Mouse (Mus musculus) thymus, adult 2 months (tissue): ENCODE measurements around the gene Hk2. TPM values are rescaled to one million over a fixed set of nuclear protein-coding genes. Genes with fewer than 3 reads are reported as not detected.

Source experiments
- DNase-seq: peaks from one replicate; pipeline ENCODE4 v3.0.0; 2021
- H3K27ac ChIP-seq: fragments of 200-500 bp; 2 replicates; pipeline ENCODE4 v1.5.1; 2012; ENCODE audit warnings: low read length, control low read depth; ENCODE audit not compliant: control insufficient read depth, insufficient read depth
- H3K27me3 ChIP-seq: fragments of 200-500 bp; 2 replicates; pipeline ENCODE4 v1.6.1; 2012; ENCODE audit warnings: mild to moderate bottlenecking, low read length, moderate library complexity, mixed read lengths; ENCODE audit not compliant: control insufficient read depth, insufficient read depth
- H3K36me3 ChIP-seq: fragments of 200-500 bp; 2 replicates; pipeline ENCODE4 v1.6.1; 2012; ENCODE audit warnings: mild to moderate bottlenecking, low read length, moderate library complexity; ENCODE audit not compliant: control insufficient read depth, insufficient read depth
- H3K4me1 ChIP-seq: fragments of 200-500 bp; replicated peaks from 2 replicates; pipeline ENCODE4 v1.6.1; 2012; ENCODE audit warnings: low read length; ENCODE audit not compliant: control insufficient read depth, insufficient read depth
- H3K4me3 ChIP-seq: fragments of 200-500 bp; 2 replicates; pipeline ENCODE4 v1.5.1; 2012; ENCODE audit warnings: mild to moderate bottlenecking, low read length, control low read depth, moderate library complexity; ENCODE audit not compliant: control insufficient read depth, insufficient read depth
- CTCF ChIP-seq: fragments of 200-500 bp; IDR thresholded peaks from 2 replicates; pipeline ENCODE4 v1.5.1; 2012; ENCODE audit warnings: mild to moderate bottlenecking, control low read depth, low read length, moderate library complexity, borderline replicate concordance; ENCODE audit not compliant: control insufficient read depth, poor library complexity, insufficient read depth; ENCODE audit errors: extremely low read depth
- POLR2A ChIP-seq: fragments of 200-500 bp; IDR thresholded peaks from 2 replicates; pipeline ENCODE4 v1.6.1; 2012; ENCODE audit warnings: mild to moderate bottlenecking, low read length, control low read depth, moderate library complexity; ENCODE audit not compliant: control insufficient read depth, poor library complexity, insufficient read depth; ENCODE audit errors: extremely low read depth
- WGBS: fragments of 180-500 bp; shearing (Covaris S2); methylation state at CpG from one replicate; pipeline ENCODE4 v1.1.7; 2018; 5-methylcytosine and 5-hydroxymethylcytosine counted together
- polyA plus RNA-seq: library from polyadenylated mRNA; depleted of rRNA; stranded (reverse); fragments of >200 nt; gene quantifications from 2 replicates; pipeline ENCODE4 v1.2.3, GENCODE M21; 2012

The Hk2 gene
- polyA plus RNA-seq, 1 experiment, result 6.7 TPM

DNA sequence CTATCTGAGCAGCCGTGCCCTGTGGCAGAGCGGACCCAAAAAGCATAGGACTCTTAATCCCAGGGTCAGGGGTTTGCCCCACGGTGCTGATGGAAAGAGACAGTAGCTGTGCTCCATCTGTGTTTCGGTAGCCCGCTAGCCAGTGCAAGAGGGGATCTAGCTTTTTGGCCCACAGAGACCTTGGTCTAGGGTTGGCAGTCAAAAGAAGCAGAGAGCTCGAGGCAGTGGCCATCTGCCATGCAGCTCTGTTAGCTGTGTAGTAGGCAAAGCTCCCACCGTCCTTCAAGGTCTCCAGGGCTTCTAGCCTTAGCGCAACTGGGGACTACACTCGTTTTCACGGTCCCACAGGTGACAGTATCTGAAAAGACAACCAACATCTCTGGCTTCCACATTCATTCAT is 67.0 kb downstream of the Hk2 start:
- TF ChIP-seq CTCF (no peak), POLR2A (no peak)
- H3K4me1 ChIP-seq, result no peaks in the 10 kb centered on the region
- no peak overlapping the region for H3K4me3 ChIP-seq
- no peaks in the 10 kb centered on the region for H3K27me3 ChIP-seq
- 93% methylated on average over 10 of the region's 10 CpGs for WGBS
- no peak for DNase-seq
- H3K36me3 ChIP-seq, result no peaks in the 10 kb centered on the region
- no peak overlapping the region for H3K27ac ChIP-seq

DNA sequence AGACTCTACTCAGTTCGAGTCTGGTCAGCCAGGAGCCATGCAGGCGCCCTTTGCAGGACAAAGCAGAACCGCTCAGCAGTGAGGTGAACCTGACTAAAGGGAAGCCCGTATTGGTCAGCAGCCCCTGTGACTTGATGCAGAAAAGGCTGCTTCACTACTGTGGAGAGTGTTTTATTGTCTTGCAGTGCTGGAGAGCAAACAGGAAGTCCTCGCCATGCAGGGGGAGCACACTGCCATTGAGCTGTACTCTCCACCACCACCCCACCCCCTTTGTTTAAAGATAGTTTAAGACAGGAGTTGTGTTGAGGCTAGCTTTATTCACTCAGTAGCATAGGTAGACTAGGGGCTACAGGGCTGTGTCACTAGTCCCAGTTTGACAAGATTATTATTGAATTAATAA is 69.0 kb downstream of the Hk2 start, which contains the start of gene Pole4:
Gene Pole4, minus strand, starts transcription at position 145 of the 400 bp plus-strand sequence.
- Histone ChIP-seq H3K27me3 (no peaks in the 10 kb centered on the region), H3K4me3 (no peak within 1 kb of the TSS), H3K27ac (no peak within 1 kb of the TSS), H3K36me3 (no peaks in the 10 kb centered on the region), H3K4me1 (no peaks in the 10 kb centered on the region)
- WGBS, result 87% methylated on average over 5 of the region's 5 CpGs
- no peak for DNase-seq
- no peak for TF ChIP-seq POLR2A
- no peak for TF ChIP-seq CTCF

DNA sequence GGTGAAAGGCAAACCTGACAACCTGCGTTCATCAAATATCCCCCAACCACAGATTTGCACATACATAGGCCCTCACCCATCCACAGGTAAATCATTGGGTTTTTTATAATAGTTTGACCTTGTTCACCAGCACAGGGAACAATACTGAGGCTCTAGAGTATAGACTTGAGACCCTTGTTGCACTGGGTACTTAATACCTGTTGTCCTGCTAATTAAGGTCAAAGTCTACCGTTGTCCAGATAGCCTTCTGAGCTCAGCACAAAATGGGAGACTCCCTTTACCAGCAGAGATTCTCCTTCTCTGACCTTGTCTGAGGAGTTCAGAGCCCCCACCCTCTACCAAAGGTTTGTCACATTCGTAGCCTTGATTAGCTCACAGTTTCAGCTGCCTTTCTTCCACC is 70.5 kb downstream of the Hk2 start:
- WGBS, result 97% methylated on average over 3 of the region's 3 CpGs
- TF ChIP-seq POLR2A (no peak), CTCF (no peak)
- Histone ChIP-seq H3K36me3 (no peaks in the 10 kb centered on the region), H3K27ac (no peak overlapping the region), H3K4me3 (no peak overlapping the region), H3K27me3 (no peaks in the 10 kb centered on the region), H3K4me1 (no peaks in the 10 kb centered on the region)
- DNase-seq, result no peak

DNA sequence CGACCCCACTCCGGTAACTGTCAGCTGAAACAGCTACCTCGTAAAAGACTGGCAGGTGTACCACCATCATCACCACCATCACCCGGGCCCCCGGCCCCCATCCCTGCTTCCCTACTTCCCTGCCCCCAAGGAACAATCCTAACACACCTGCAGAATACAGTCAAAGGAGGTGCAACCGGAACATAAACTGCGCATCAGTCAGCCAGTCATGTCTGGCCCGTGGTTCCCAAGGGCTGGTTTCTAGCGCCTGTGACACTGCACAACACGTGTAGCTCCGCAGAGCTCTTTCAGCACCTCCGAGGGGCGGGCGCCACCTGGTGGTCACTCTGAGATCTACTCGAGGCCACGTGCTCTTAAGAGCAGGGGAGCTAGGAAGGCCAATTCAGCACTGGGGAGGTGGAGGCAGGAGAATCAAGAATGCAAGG is 71.6 kb downstream of the Hk2 start:
- Histone ChIP-seq H3K27ac (no peak overlapping the region), H3K36me3 (no peaks in the 10 kb centered on the region), H3K4me1 (no peaks in the 10 kb centered on the region), H3K4me3 (no peak overlapping the region), H3K27me3 (no peaks in the 10 kb centered on the region)
- peak; percentile 90 for DNase-seq
- peak; percentile 95 for TF ChIP-seq CTCF
- TF ChIP-seq POLR2A, result no peak
- 30% methylated on average over 16 of the region's 16 CpGs for WGBS

DNA sequence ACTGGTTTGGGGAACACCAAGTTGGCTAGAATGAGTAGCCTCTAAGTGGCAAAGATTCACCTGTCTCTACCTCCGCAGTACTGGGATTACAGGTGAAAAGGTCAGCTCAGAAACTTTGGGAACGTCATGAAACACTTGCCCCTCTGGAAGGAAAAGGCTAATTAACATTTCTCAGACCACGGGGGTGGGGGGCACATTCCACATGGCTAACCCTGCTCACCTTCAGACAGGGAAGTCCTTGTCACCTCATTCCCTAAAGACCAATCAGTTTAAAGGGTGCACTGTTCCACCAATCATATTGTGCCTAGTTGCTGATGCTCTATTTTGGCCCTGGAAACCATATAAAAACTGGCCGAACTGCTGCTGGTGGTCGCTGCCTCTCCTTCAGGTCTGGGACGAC is 73.0 kb downstream of the Hk2 start:
- H3K36me3 ChIP-seq, result no peaks in the 10 kb centered on the region
- 87% methylated on average over 6 of the region's 6 CpGs for WGBS
- H3K27me3 ChIP-seq, result no peaks in the 10 kb centered on the region
- TF ChIP-seq POLR2A, result no peak
- TF ChIP-seq CTCF, result no peak
- H3K27ac ChIP-seq, result no peak overlapping the region
- H3K4me1 ChIP-seq, result no peaks in the 10 kb centered on the region
- DNase-seq, result no peak
- no peak overlapping the region for H3K4me3 ChIP-seq

DNA sequence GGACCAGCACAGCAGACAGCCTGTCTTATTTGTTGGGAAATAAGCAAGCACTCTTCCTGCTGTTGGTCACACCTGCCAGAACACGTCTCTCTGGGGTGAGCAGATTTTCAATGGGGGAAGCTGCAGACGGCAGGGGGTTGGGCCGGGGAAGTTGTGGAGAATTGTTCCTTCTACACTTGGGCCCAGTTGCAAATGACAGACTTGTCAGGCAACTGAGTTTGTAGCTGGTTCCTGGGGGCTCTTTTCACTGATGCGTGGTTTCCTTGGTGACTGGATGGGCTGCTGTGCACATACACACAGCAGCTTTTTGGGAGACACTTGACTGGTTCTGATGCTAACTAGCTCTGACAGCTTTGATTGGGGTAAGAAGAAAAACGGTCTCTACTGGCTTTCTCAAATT is 74.4 kb downstream of the Hk2 start:
- WGBS, result 29% methylated on average over 5 of the region's 5 CpGs
- H3K4me1 ChIP-seq, result no peaks in the 10 kb centered on the region

DNA sequence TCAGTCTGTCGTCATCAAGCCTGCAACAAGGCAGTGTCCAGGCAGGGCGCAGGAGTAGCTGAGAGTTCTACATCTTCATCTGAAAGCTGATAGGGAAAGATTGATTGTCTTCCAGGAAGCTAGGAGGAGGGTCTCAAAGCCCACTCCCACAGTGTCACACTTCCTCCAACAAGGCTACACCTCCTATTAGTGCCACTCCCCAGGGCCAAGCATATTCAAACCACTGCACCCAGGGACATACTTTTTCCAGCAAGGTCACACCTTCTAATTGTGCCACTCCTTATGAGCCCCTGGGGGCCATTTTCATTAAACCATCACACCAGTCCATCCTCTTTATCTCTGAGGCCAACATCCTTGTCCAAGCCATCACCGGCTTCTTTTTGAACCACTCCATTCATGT is 77.5 kb downstream of the Hk2 start:
- H3K4me3 ChIP-seq, result no peak overlapping the region
- no peaks in the 10 kb centered on the region for H3K36me3 ChIP-seq
- H3K27ac ChIP-seq, result no peak overlapping the region
- no peaks in the 10 kb centered on the region for H3K4me1 ChIP-seq
- TF ChIP-seq CTCF, result no peak
- no peak for TF ChIP-seq POLR2A
- DNase-seq, result no peak
- H3K27me3 ChIP-seq, result no peaks in the 10 kb centered on the region
- 97% methylated on average over 3 of the region's 3 CpGs for WGBS

More for the DNA sequence above, 74.4 kb downstream of the Hk2 start:
- Histone ChIP-seq H3K27ac (no peak overlapping the region), H3K36me3 (no peaks in the 10 kb centered on the region), H3K4me3 (no peak overlapping the region), H3K27me3 (no peaks in the 10 kb centered on the region)
- TF ChIP-seq POLR2A (no peak), CTCF (no peak)
- no peak for DNase-seq
